Mouse (Mus musculus) embryo, embryonic 11 days (tissue): ENCODE measurements around the gene Spata22.
"Not testable (repeated sequence)": the region's sequence is repeated elsewhere in the genome, so short reads cannot be mapped to it uniquely, and the experiment has no call there.

Source experiments
- DNase-seq: peaks from one replicate; pipeline ENCODE4 v3.0.0-alpha.2; 2015

Spata22 gene

GRCm38 (mm10) chr11:73329442-73329841 is at the start of gene Spata22, which contains the start of the genes Aspa and Gm49340:
Gene Spata22, plus strand, starts transcription at chr11:73329741.
Gene Aspa, minus strand, starts transcription at chr11:73329596.
Gene Gm49340, plus strand, starts transcription at chr11:73329741.
- no peak for DNase-seq

GRCm38 (mm10) chr11:73280710-73281109 is 48.8 kb upstream of the Spata22 start:
- peak; percentile 39 for DNase-seq

DNA sequence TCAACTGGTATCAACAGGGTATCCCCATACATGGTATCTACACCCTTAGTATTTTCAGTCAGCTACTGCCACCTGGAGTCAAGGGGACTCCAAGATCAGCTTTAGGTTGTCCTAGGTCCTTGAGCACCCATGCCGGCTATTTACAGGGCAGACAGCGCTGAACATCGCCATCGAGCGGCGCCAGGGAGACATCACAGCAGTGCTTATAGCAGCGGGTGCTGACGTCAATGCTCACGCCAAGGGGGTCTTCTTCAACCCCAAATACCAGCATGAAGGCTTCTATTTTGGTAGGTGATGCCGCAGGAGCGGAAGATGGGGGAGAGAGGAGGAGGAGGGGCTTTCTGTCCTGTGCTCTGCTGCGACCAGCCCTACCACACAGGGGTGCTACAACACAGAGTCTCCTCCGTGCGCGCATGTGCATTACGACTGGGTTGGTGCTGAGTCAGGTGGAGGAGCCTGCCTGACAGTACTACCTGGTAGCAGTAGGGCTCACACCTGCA is 48.0 kb upstream of the Spata22 start:
- DNase-seq = peak; percentile 71

DNA sequence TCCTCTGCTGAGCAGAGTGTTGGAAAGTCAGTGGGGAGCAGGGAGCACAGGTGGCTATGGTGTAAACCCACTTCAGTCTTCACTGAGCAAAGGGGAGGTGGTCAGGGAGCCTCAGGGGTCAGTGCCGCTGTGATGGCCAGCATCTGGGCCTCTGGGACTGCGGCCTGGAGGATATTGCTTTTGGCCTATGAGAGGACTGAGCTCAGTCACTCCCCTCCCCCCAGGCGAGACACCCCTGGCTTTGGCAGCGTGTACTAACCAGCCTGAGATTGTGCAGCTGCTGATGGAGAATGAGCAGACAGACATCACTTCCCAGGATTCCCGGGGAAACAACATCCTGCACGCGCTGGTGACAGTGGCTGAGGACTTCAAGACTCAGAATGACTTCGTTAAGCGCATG is 46.2 kb upstream of the Spata22 start:
- no peak for DNase-seq

DNA sequence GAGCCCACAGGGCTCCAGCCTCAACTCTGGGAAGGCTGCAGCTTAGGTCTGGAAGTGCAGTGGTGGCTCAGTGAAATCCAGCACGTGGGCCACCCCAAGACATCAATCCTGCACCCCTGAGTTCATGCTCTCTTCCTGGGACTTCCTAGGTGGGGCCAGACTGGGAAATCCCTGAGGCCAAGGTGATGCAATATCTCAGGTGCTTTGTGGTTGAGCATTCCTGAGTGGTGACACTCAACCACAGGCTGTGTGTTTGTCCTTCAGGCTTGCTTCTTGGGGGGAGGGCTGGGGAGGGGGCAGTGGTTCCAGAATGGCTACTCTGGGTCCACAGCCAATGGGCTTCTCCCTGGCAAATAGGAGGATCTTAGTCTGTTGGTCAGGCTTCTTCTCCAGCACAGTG is 45.6 kb upstream of the Spata22 start:
- DNase-seq = no peak

GRCm38 (mm10) chr11:73284351-73284750 is 45.2 kb upstream of the Spata22 start:
- peak; percentile 11 for DNase-seq

GRCm38 (mm10) chr11:73289621-73290020 is 39.9 kb upstream of the Spata22 start:
- DNase-seq = no peak

DNA sequence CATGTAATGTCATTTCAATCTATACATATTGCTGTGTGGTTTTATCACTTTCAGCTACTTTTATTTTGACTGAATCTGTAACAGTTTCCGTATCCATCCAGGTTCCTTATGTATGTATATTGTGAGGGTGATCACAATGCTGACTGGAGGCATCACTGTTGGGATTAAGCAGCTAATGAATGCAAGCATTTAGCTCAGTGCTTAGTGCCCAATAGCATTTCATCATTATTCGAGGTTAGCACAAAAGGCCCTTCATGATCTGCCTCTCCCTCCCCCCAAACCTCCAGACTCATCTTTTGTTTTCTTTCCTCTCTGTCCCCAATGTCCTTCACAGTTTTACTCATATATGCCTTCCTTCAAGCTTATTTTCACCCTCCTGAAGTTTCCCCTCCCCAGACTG is 26.4 kb upstream of the Spata22 start:
- no peak for DNase-seq

DNA sequence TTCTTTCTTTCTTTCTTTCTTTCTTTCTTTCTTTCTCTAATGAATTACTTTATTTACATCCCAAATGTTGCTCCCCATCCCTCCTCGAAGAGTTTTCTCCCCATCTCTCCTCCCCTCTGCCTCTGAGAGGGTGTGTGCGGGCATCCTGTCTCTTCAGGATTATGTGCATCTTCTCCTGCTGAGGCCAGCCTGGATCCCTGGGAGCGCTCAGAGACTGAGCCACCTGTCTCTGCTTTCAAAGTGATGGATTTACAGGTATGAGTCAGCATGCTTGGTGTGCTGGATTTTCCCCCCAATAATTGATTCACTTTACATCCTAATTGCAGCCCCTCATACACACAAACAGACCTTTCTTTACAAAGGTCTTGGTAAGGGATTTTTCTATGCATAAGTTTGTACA is 13.6 kb upstream of the Spata22 start:
- no peak for DNase-seq

DNA sequence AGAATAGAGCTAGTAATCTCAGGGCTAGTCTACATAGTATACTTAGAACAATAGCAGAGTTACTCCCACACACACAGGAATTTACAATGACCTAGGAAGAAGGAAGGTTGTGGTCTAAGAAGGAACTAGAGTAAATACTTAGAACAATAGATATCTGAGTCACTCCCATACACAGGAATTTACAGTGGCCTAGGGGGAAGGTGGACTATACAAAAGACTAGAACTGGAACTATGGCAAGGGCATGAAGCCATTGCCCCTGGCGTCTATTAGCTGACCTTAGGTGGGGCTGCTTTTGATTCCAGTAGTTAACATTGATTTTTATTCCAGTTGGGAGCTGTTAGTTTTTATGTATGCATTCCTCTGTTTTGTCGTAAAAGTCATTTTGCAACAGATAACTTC is 11.0 kb upstream of the Spata22 start:
- not testable (repeated sequence) for DNase-seq

GRCm38 (mm10) chr11:73321064-73321463 is 8.5 kb upstream of the Spata22 start:
- DNase-seq = not testable (repeated sequence)

DNA sequence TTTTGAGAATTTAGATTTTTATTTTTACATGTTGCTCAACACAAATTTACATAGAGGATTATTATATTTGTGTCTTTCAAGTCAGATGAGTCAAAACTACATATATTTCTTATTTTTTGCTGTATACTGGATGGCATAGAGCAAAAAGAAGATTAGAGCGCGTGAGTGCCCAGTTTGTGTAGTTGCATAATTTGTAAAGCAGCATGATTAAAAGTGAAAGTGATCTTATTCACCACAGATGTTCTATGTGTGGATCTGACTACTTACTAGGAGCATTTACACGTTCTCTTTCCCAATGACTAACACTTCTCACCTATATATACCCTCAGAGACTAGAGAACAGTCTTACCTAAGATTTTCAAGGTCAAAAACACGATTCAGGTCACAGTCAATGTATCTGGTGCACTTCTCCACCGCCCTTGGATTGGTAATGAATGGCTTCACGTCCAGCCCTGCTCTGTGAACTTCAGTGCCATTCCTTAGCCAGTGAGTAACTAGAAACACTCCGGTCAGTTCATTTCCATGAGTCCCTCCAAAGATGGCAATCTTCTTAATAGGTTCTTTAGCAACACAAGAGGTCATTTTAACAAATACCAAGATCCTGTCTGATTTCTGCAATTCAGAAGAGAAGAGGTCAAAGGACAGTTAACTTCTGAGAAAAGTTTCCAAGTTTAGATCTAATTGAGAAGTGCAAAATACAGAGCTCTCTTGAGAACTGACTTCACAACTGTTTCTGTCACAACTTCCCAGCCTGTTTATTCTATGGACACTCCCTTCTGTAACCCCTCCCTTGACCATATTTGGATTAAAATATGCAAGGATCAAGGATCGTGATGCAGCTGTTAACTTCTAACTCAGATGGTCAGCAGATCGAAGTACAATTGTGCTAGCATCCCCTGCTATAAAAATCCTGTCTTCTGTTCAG is 5.4 kb upstream of the Spata22 start:
- DNase-seq = no peak

GRCm38 (mm10) chr11:73326485-73326886 is 3.1 kb upstream of the Spata22 start:
- DNase-seq = peak; percentile 4

DNA sequence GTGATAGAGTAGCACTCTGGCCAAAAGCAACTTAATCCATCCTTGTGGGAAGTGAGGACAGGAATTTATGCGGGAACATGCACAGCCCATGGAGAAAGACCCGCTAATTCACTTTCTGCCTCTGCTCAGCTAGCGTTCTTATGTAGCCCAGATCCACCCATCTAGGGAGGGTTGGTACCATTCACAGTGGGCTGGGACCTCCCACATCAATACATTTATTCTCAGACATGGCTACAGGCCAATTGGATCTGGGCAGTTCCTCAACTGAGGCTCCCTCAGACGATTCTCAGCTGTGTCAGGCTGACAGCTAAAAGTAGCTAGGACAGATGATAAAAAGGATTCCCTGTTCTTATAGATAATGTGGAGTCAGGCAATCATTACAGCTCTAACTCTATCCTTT is 2.2 kb upstream of the Spata22 start:
- DNase-seq = no peak

DNA sequence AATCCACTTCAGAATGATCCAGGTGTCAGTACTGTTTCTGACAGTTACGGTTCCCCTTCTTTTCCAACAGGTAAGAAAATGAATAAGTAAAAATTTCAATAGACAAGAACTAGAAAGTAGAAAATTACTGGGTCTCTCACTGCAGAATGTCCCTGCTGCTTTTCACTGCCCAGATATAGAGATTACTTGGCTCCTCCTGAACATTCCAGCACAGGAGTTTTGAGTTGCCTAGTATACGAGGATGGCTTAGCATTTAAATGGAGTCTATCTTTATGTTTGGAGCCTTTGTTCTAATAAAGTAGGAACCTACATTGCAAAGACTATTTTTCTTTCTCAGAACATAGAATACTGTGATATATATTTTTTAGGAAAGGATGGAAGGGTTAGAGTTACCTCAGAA is 3.8 kb downstream of the Spata22 start:
- no peak for DNase-seq

DNA sequence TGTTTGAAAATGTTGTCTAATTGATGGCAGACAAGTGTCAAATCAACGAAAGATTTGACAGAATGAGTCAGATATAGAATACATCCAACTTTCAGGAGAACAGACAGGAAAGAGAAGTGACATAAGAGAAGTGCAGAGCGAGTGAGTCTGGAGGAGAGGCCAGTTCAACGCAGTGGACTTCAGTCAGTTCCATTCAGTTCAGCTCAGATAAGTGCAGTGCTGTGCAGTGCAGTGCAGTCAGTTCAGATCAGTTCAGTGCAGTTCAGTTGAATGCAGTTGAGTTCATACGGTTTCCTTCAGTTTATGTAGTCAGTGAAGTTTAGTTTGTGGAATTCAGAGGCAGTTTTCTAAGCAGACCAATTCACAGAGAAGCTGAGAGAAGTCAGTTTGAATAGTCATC is 7.4 kb downstream of the Spata22 start:
- no peak for DNase-seq

- DNase-seq = no peak
These were observed 20.9 kb downstream of the Spata22 start, which contains the start of gene Olfr20 for GRCm38 (mm10) chr11:73350483-73350882. Gene Olfr20, plus strand, starts transcription at chr11:73350783.

- no peak for DNase-seq
These were observed 41.4 kb downstream of the Spata22 start, which contains the start of gene Olfr376 for GRCm38 (mm10) chr11:73370946-73371345. Gene Olfr376, plus strand, starts transcription at chr11:73371246.

GRCm38 (mm10) chr11:73395374-73395773 is 65.8 kb downstream of the Spata22 start:
- no peak for DNase-seq
